Mouse (Mus musculus) heart, postnatal 0 days (tissue): ENCODE results near the gene Smim6. TPM values are rescaled to one million over a fixed set of nuclear protein-coding genes. Genes with fewer than 3 reads are reported as not detected.

Source experiments
- ATAC-seq: fragments of 200-750 bp; cut with Nextera tagmentation; 2 replicates; pipeline ENCODE4 v1.8.0; 2017; ENCODE audit warnings: low read depth, moderate number of reproducible peaks, moderate library complexity; ENCODE audit not compliant: insufficient read depth
- DNase-seq: peaks from one replicate; pipeline ENCODE4 v3.0.0-alpha.2; 2016; ENCODE audit warnings: low spot score
- H3K27ac ChIP-seq: fragments of 300-500 bp; sonication (generic); 2 replicates; pipeline ENCODE4 v1.5.1; 2014; ENCODE audit warnings: low read depth, mild to moderate bottlenecking
- H3K27me3 ChIP-seq: fragments of 300-500 bp; sonication (generic); 2 replicates; pipeline ENCODE4 v1.6.1; 2014; ENCODE audit warnings: low read length, mixed read lengths; ENCODE audit not compliant: control insufficient read depth, insufficient read depth
- H3K36me3 ChIP-seq: fragments of 300-500 bp; sonication (generic); replicated peaks from 2 replicates; pipeline ENCODE4 v1.6.1; 2014; ENCODE audit warnings: low read length, mixed read lengths; ENCODE audit not compliant: control insufficient read depth, insufficient read depth
- H3K4me1 ChIP-seq: fragments of 300-500 bp; sonication (generic); 2 replicates; pipeline ENCODE4 v1.6.1; 2014; ENCODE audit warnings: antibody characterized with exemption; ENCODE audit not compliant: control insufficient read depth, insufficient read depth
- H3K4me2 ChIP-seq: fragments of 300-500 bp; sonication (generic); 2 replicates; pipeline ENCODE4 v1.6.1; 2014; ENCODE audit warnings: low read depth, mild to moderate bottlenecking, low read length, moderate library complexity
- H3K4me3 ChIP-seq: fragments of 300-500 bp; sonication (generic); 2 replicates; pipeline ENCODE4 v1.5.1; 2014; ENCODE audit warnings: low read depth, low read length
- H3K9ac ChIP-seq: fragments of 300-500 bp; sonication (generic); replicated peaks from 2 replicates; pipeline ENCODE4 v1.6.1; 2014; ENCODE audit warnings: low read depth, low read length, mixed read lengths
- H3K9me3 ChIP-seq: fragments of 300-500 bp; sonication (generic); replicated peaks from 2 replicates; pipeline ENCODE4 v1.6.1; 2016; ENCODE audit warnings: low read length; ENCODE audit not compliant: control insufficient read depth
- CTCF ChIP-seq: IDR thresholded peaks from 2 replicates; pipeline ENCODE4 v1.5.1; 2016; ENCODE audit warnings: antibody characterized with exemption, control low read depth, low read depth
- EP300 ChIP-seq: IDR thresholded peaks from 2 replicates; pipeline ENCODE4 v1.6.1; 2016; ENCODE audit warnings: antibody characterized with exemption, low read depth
- WGBS: fragments of 180-500 bp; shearing (Covaris S2); extraction: QIAGEN DNeasy Blood & Tissue Kit; methylation state at CpG from one replicate; pipeline ENCODE4 v1.1.7; 2014; 5-methylcytosine and 5-hydroxymethylcytosine counted together
- polyA plus RNA-seq: library from polyadenylated mRNA; unstranded; fragments of >200 nt; fragmentation: Nextera tagmentation; extraction: Ambion mirVana; gene quantifications from 2 replicates; pipeline ENCODE4 v1.2.1, GENCODE M21; 2015
- total RNA-seq: library from RNA; depleted of rRNA; stranded (reverse); fragments of >200 nt; gene quantifications from 2 replicates; pipeline ENCODE4 v1.2.3, GENCODE M21; 2014; ENCODE audit warnings: low replicate concordance

Smim6 gene
- total and polyA plus RNA-seq, 2 experiments from 2014 or later = 0.98 TPM; not detected in 1

DNA sequence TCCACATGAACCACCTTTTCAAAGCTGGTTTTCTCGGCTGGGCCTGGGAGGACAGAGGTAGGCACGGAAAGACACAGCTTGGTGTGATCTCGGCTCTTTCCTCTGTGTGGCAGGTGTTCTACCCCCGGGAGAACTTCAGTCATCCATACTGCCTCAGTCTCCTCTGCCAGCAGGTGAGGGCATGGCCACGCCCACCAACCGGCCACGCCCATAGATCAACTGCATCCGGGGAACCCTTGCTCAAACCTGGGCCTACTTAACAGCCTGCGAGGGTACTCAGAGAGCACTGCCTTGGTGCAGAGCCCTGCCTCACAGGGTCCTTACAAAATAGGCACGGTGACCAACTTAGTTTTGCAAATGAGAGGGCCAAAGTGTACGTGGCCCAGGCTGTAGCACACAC, 26.5 kb upstream of the Smim6 start:
- 0 out of 2 replicates have a peak, but pooled peaks cover 4% of the 10 kb centered on the region for H3K4me1 ChIP-seq
- H3K27ac ChIP-seq = no peak overlapping the region
- H3K4me3 ChIP-seq = no peak overlapping the region
- no peak overlapping the region for H3K4me2 ChIP-seq
- ATAC-seq (no peak), DNase-seq (no peak)
- no peak overlapping the region for H3K9ac ChIP-seq
- H3K9me3 ChIP-seq = no peaks in the 10 kb centered on the region
- TF ChIP-seq CTCF (no peak), EP300 (no peak)
- 67% methylated on average over 11 of the region's 11 CpGs for WGBS
- H3K36me3 ChIP-seq = no peaks in the 10 kb centered on the region
- peaks cover 11% of the 10 kb centered on the region; the same call in 1 of the 2 replicates for H3K27me3 ChIP-seq

DNA sequence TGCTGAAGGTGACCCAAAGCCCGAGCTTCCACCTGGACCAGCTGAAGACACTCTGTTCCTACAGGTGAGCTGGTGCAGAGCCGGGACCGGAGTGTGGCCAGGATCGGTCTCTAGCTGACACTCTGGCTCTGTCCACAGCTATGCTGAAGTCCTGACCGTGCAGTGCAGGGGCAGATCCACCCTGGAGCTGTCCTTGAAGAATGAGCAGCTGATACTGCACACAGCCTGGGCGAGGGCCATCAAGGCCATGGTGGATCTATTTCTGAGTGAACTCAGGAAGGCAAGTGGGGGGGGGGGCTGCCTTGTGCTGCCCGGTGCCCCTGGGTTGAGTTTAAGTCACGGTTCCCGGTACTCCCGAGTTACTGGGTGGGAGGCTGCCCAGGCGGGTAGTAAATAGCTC, 25.4 kb upstream of the Smim6 start:
- TF ChIP-seq CTCF (no peak), EP300 (no peak)
- no peak overlapping the region for H3K27ac ChIP-seq
- 83% methylated on average over 11 of the region's 11 CpGs for WGBS
- H3K36me3 ChIP-seq = no peaks in the 10 kb centered on the region
- H3K4me3 ChIP-seq = no peak overlapping the region
- H3K9ac ChIP-seq = no peak overlapping the region
- H3K27me3 ChIP-seq = peaks cover 11% of the 10 kb centered on the region; the same call in 1 of the 2 replicates
- H3K4me2 ChIP-seq = no peak overlapping the region
- DNase-seq = no peak
- no peak for ATAC-seq
- H3K9me3 ChIP-seq = no peaks in the 10 kb centered on the region
- H3K4me1 ChIP-seq = 0 out of 2 replicates have a peak, but pooled peaks cover 4% of the 10 kb centered on the region

DNA sequence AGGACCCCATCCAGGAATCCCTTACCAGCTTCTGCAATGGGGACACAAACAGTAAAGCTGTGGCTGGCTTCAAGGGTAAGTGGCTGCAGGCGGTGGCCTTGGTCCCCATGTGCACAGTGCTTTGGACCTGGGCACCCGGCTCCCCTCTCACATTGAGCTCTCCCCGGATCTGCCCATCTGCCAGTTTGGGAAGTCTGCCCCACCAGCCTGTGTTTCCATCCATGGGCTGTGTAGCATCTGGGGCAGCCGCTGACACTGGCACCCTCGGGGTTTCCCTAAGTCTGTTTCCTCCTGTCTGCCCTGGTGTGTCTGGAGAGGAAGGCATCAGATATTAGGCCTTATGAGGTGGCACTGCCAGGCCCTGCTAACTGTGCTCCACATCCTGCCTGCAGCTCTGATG, 23.8 kb upstream of the Smim6 start:
- Histone ChIP-seq H3K4me2 (no peak overlapping the region), H3K27ac (no peak overlapping the region), H3K9me3 (no peaks in the 10 kb centered on the region), H3K27me3 (peaks cover 7% of the 10 kb centered on the region; the same call in 1 of the 2 replicates), H3K36me3 (no peaks in the 10 kb centered on the region), H3K4me3 (no peak overlapping the region), H3K9ac (no peak overlapping the region), H3K4me1 (0 out of 2 replicates have a peak, but pooled peaks cover 4% of the 10 kb centered on the region)
- ATAC-seq (no peak), DNase-seq (no peak)
- TF ChIP-seq CTCF (no peak), EP300 (no peak)
- WGBS = 93% methylated on average over 5 of the region's 5 CpGs

DNA sequence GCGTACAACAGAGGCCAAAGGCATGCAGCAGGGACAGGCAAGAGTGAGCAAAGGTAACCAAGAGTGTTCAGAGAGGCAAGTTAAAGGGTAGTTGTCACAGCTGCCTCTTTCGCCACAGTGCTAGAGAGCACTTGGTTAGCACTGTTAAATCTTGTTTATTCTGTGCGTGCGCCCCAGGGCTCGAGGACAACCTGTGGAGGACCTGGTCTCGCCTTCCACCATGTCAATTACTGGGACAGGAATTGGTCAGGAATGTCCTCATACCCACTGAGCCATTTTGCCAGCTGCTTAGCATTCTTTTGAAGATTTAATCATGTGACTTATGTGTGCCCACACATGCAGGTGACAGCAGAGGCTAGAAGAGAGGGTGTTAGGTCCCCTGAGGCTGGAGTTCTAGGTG, 22.7 kb upstream of the Smim6 start:
- no peak overlapping the region for H3K27ac ChIP-seq
- peaks cover 11% of the 10 kb centered on the region for H3K36me3 ChIP-seq
- TF ChIP-seq EP300 (no peak), CTCF (no peak)
- H3K9ac ChIP-seq = no peak overlapping the region
- H3K4me1 ChIP-seq = 0 out of 2 replicates have a peak, but pooled peaks cover 4% of the 10 kb centered on the region
- no peak for DNase-seq
- no peak overlapping the region for H3K4me2 ChIP-seq
- ATAC-seq = no peak
- WGBS = 83% methylated on average over 6 of the region's 6 CpGs
- no peak overlapping the region for H3K4me3 ChIP-seq
- no peaks in the 10 kb centered on the region for H3K27me3 ChIP-seq
- H3K9me3 ChIP-seq = no peaks in the 10 kb centered on the region

DNA sequence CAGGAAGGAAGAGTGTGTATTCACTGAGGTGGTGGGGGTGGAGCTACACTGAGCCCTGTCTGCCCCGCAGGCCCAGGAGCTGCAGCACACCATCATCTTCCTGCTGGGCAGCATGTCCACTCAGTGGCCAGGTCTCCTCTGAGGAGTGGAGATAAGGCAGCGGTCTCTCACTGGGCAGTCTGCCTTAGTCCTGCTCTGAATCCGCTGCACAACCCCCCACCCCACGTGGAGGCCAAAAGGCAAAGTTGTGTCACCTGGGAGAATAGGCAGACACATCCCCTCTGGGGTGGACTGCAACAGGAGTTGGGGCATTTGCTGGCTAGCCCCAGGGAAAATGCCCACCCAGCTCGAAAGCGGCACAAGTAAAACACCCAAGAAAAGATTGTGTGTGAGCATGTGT, 19.6 kb upstream of the Smim6 start:
- H3K27ac ChIP-seq = no peak overlapping the region
- no peaks in the 10 kb centered on the region for H3K27me3 ChIP-seq
- TF ChIP-seq CTCF (no peak), EP300 (no peak)
- peaks cover 23% of the 10 kb centered on the region for H3K36me3 ChIP-seq
- DNase-seq (no peak), ATAC-seq (no peak)
- H3K4me1 ChIP-seq = 0 out of 2 replicates have a peak, but pooled peaks cover 3% of the 10 kb centered on the region
- WGBS = 48% methylated on average over 6 of the region's 6 CpGs
- no peak overlapping the region for H3K4me2 ChIP-seq
- H3K4me3 ChIP-seq = no peak overlapping the region
- no peak overlapping the region for H3K9ac ChIP-seq
- no peaks in the 10 kb centered on the region for H3K9me3 ChIP-seq

DNA sequence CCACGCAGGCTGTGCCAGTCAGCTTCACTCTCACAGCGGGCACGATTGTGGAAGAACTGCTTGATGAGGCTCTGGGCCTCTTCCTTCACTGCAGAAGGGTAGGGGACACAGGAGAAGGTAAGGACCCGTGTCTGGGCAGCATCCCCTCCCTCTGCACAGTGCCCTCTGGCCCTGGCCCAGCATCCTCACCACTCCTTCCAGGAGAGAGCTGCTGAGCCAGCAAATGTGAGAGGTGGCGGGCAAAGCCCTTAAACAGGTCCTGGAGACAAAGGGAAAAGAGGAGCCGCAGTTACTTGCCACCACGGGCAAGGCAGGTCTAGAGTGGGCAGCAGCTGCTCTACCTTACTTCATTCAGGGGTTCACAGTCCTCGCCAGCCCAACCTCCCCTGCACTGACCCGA, 18.7 kb upstream of the Smim6 start:
- no peak overlapping the region for H3K9ac ChIP-seq
- no peak overlapping the region for H3K27ac ChIP-seq
- 81% methylated on average over 9 of the region's 9 CpGs for WGBS
- H3K27me3 ChIP-seq = no peaks in the 10 kb centered on the region
- no peak for TF ChIP-seq CTCF
- TF ChIP-seq EP300 = no peak
- H3K9me3 ChIP-seq = no peaks in the 10 kb centered on the region
- H3K4me1 ChIP-seq = no peaks in the 10 kb centered on the region
- no peak for ATAC-seq
- peaks cover 23% of the 10 kb centered on the region for H3K36me3 ChIP-seq
- no peak for DNase-seq
- H3K4me2 ChIP-seq = no peak overlapping the region
- H3K4me3 ChIP-seq = no peak overlapping the region
